Mouse (Mus musculus) lung, embryonic 15.5 days (tissue): ENCODE measurements around the gene Fh1. TPM values are rescaled to one million over a fixed set of nuclear protein-coding genes. Genes with fewer than 3 reads are reported as not detected.

ENCODE experiments used
- ATAC-seq: fragments of 200-750 bp; cut with Nextera tagmentation; 2 replicates; pipeline ENCODE4 v1.8.0; 2017; ENCODE audit warnings: moderate number of reproducible peaks, borderline replicate concordance; ENCODE audit not compliant: low FRiP score, low TSS enrichment; ENCODE audit errors: extremely low read depth
- H3K27ac ChIP-seq: fragments of 300-500 bp; sonication (generic); 2 replicates; pipeline ENCODE4 v1.5.1; 2015; ENCODE audit warnings: moderate library complexity, mild to moderate bottlenecking, inconsistent platforms
- H3K27me3 ChIP-seq: fragments of 300-500 bp; sonication (generic); 2 replicates; pipeline ENCODE4 v1.6.1; 2015; ENCODE audit warnings: inconsistent platforms
- H3K36me3 ChIP-seq: fragments of 300-500 bp; sonication (generic); 2 replicates; pipeline ENCODE4 v1.6.1; 2015; ENCODE audit warnings: inconsistent platforms
- H3K4me1 ChIP-seq: fragments of 300-500 bp; sonication (generic); 2 replicates; pipeline ENCODE4 v1.6.1; 2015; ENCODE audit warnings: inconsistent platforms
- H3K4me2 ChIP-seq: fragments of 300-500 bp; sonication (generic); 2 replicates; pipeline ENCODE4 v1.6.1; 2015; ENCODE audit warnings: inconsistent platforms, mild to moderate bottlenecking, moderate library complexity
- H3K4me3 ChIP-seq: fragments of 300-500 bp; sonication (generic); 2 replicates; pipeline ENCODE4 v1.5.1; 2015; ENCODE audit warnings: mild to moderate bottlenecking, inconsistent platforms
- H3K9ac ChIP-seq: fragments of 300-500 bp; sonication (generic); 2 replicates; pipeline ENCODE4 v1.6.1; 2015; ENCODE audit warnings: inconsistent platforms
- H3K9me3 ChIP-seq: fragments of 300-500 bp; sonication (generic); 2 replicates; pipeline ENCODE4 v1.6.1; 2016; ENCODE audit warnings: inconsistent platforms
- WGBS: fragments of 180-500 bp; shearing (Covaris S2); methylation state at CpG from one replicate; pipeline ENCODE4 v1.1.7; 2015; 5-methylcytosine and 5-hydroxymethylcytosine counted together
- polyA plus RNA-seq: library from polyadenylated mRNA; unstranded; fragments of >200 nt; fragmentation: Nextera tagmentation; extraction: Ambion mirVana; gene quantifications from 2 replicates; pipeline ENCODE4 v1.2.1, GENCODE M21; 2015

The Fh1 gene
- polyA plus RNA-seq, 1 experiment from 2014 or later: 109 TPM

- WGBS: 72% methylated on average over 2 of the region's 2 CpGs
- Histone ChIP-seq H3K27me3 (no peaks in the 10 kb centered on the region), H3K9me3 (no peaks in the 10 kb centered on the region), H3K4me2 (no peak overlapping the region), H3K36me3 (no peaks in the 10 kb centered on the region), H3K4me1 (no peaks in the 10 kb centered on the region), H3K9ac (no peak overlapping the region), H3K27ac (no peak overlapping the region), H3K4me3 (no peak overlapping the region)
- ATAC-seq: no peak
These were observed 51.3 kb downstream of the Fh1 start for GRCm38 (mm10) chr1:175574129-175574528.

GRCm38 (mm10) chr1:175565579-175566103, 59.8 kb downstream of the Fh1 start:
- Histone ChIP-seq H3K4me1 (no peaks in the 10 kb centered on the region), H3K27me3 (no peaks in the 10 kb centered on the region), H3K4me3 (no peak overlapping the region), H3K36me3 (no peaks in the 10 kb centered on the region), H3K4me2 (no peak overlapping the region), H3K27ac (no peak overlapping the region), H3K9ac (no peak overlapping the region), H3K9me3 (no peaks in the 10 kb centered on the region)
- ATAC-seq: no peak
- WGBS: 79% methylated on average over 6 of the region's 6 CpGs

DNA sequence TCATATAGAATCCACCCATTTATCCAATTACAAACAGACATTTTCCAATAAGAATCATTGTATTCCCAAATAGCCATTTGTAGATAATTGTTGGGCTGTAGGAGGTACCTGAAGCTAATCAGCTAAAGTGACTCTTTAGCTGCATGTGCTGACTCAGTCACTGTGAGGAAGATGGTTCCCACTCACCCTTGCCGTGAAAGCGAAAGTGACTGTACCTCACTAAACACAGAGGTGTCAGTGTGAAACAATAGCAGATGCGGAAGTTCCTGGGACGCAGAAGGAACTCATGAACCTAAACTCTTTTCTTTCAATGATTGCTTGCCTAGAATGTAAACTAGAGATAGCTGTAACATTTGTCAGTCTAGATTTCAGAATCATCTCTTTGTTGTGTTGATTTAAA, 61.1 kb downstream of the Fh1 start:
- H3K36me3 ChIP-seq: no peaks in the 10 kb centered on the region
- no peak overlapping the region for H3K4me2 ChIP-seq
- no peak overlapping the region for H3K27ac ChIP-seq
- H3K4me1 ChIP-seq: no peaks in the 10 kb centered on the region
- no peak for ATAC-seq
- H3K9ac ChIP-seq: no peak overlapping the region
- no peak overlapping the region for H3K4me3 ChIP-seq
- 86% methylated on average over 4 of the region's 4 CpGs for WGBS
- no peaks in the 10 kb centered on the region for H3K9me3 ChIP-seq
- H3K27me3 ChIP-seq: no peaks in the 10 kb centered on the region

DNA sequence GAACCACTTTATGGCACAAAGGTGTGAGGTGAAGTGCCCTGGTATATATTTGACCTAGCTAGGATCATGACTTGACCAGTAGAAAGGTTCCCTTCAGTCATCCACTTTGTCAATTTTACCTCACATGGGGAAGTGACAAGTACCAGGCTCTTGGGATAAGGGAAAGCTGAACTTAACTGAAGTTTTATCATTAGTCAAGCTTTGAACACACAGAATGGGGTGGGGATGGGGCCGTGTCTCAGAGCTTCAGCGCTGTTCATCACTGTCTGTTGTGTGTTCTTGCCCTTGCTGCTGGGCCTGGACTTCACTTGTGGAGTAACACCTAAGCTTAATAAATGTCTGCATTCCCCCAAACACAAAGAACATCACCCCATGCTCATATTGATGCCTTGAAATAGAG, 63.1 kb downstream of the Fh1 start:
- ATAC-seq: no peak
- no peaks in the 10 kb centered on the region for H3K9me3 ChIP-seq
- no peak overlapping the region for H3K27ac ChIP-seq
- H3K9ac ChIP-seq: no peak overlapping the region
- no peak overlapping the region for H3K4me3 ChIP-seq
- WGBS: 76% methylated on average over 2 of the region's 2 CpGs
- H3K36me3 ChIP-seq: no peaks in the 10 kb centered on the region
- H3K4me2 ChIP-seq: no peak overlapping the region
- H3K4me1 ChIP-seq: no peaks in the 10 kb centered on the region
- no peaks in the 10 kb centered on the region for H3K27me3 ChIP-seq

- no peaks in the 10 kb centered on the region for H3K4me1 ChIP-seq
These were observed 63.6 kb downstream of the Fh1 start for GRCm38 (mm10) chr1:175561806-175562205.

GRCm38 (mm10) chr1:175554641-175555040, 70.8 kb downstream of the Fh1 start:
- WGBS: 92% methylated on average over 1 of the region's 1 CpGs
- ATAC-seq: no peak
- no peaks in the 10 kb centered on the region for H3K9me3 ChIP-seq
- H3K27me3 ChIP-seq: no peaks in the 10 kb centered on the region
- H3K9ac ChIP-seq: no peak overlapping the region
- H3K36me3 ChIP-seq: no peaks in the 10 kb centered on the region
- H3K4me1 ChIP-seq: no peaks in the 10 kb centered on the region
- no peak overlapping the region for H3K27ac ChIP-seq
- H3K4me2 ChIP-seq: no peak overlapping the region
- no peak overlapping the region for H3K4me3 ChIP-seq

More at GRCm38 (mm10) chr1:175561806-175562205, 63.6 kb downstream of the Fh1 start:
- Histone ChIP-seq H3K9me3 (no peaks in the 10 kb centered on the region), H3K4me3 (no peak overlapping the region), H3K4me2 (no peak overlapping the region), H3K27me3 (no peaks in the 10 kb centered on the region), H3K36me3 (no peaks in the 10 kb centered on the region), H3K27ac (no peak overlapping the region), H3K9ac (no peak overlapping the region)
- ATAC-seq: no peak

GRCm38 (mm10) chr1:175552474-175552873, 73.0 kb downstream of the Fh1 start:
- H3K4me1 ChIP-seq: no peaks in the 10 kb centered on the region
- no peak for ATAC-seq
- H3K4me2 ChIP-seq: no peak overlapping the region
- no peaks in the 10 kb centered on the region for H3K9me3 ChIP-seq
- no peaks in the 10 kb centered on the region for H3K27me3 ChIP-seq
- H3K36me3 ChIP-seq: no peaks in the 10 kb centered on the region
- no peak overlapping the region for H3K9ac ChIP-seq
- WGBS: 54% methylated on average over 3 of the region's 3 CpGs
- H3K27ac ChIP-seq: no peak overlapping the region
- H3K4me3 ChIP-seq: no peak overlapping the region

DNA sequence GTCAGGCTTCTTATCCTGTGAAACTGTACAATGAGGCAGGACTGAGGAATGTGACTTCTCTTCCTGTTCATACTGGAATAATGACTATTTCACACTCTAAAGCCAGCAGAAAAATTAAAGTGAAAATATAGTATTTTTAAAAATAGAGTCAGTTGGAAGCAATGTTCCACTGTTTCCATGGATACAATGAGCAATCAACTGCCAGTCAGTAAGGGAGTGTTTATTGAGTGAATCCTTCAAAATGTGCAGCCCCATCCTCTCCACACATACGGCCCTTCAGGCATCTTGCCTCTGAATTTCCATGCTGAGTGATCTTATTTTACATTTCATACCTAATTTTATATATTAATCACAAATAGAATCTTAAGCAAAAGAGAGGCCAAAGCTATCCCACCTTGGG, 74.8 kb downstream of the Fh1 start:
- WGBS: 55% methylated on average over 1 of the region's 1 CpGs
- no peak for ATAC-seq
- H3K4me3 ChIP-seq: no peak overlapping the region

More for the DNA sequence above, 74.8 kb downstream of the Fh1 start:
- no peaks in the 10 kb centered on the region for H3K36me3 ChIP-seq
- no peak overlapping the region for H3K9ac ChIP-seq
- H3K27me3 ChIP-seq: no peaks in the 10 kb centered on the region
- no peak overlapping the region for H3K27ac ChIP-seq
- H3K4me2 ChIP-seq: no peak overlapping the region
- H3K9me3 ChIP-seq: no peaks in the 10 kb centered on the region
- no peaks in the 10 kb centered on the region for H3K4me1 ChIP-seq

Other genes with a start within 250 kb of the Fh1 start
- 0.33 and 0.35 TPM in 2 replicates for gene Rgs7, start 133.1 kb downstream of the Fh1 start, polyA plus RNA-seq
- 0.19 and 0.22 TPM in 2 replicates for gene Kmo, start 5.3 kb downstream of the Fh1 start, polyA plus RNA-seq
- 5.6 and 6.1 TPM in 2 replicates for gene Opn3, start 67.1 kb upstream of the Fh1 start, polyA plus RNA-seq
- 2.5 and 2.7 TPM in 2 replicates for gene Chml, start 67.3 kb upstream of the Fh1 start, polyA plus RNA-seq
- not detected in 2 replicates for gene Wdr64, start 73.0 kb upstream of the Fh1 start, polyA plus RNA-seq